Mouse (Mus musculus) cerebellum, postnatal 4 days (tissue): ENCODE results near the gene Dnajc22.

Experiments used
- DNase-seq, 2 experiments: peaks; one replicate each; pipeline ENCODE4 v3.0.0; 2022; ENCODE audit warnings: low spot score in 2 of 2, mixed read lengths in 1 of 2

Dnajc22 gene

DNA sequence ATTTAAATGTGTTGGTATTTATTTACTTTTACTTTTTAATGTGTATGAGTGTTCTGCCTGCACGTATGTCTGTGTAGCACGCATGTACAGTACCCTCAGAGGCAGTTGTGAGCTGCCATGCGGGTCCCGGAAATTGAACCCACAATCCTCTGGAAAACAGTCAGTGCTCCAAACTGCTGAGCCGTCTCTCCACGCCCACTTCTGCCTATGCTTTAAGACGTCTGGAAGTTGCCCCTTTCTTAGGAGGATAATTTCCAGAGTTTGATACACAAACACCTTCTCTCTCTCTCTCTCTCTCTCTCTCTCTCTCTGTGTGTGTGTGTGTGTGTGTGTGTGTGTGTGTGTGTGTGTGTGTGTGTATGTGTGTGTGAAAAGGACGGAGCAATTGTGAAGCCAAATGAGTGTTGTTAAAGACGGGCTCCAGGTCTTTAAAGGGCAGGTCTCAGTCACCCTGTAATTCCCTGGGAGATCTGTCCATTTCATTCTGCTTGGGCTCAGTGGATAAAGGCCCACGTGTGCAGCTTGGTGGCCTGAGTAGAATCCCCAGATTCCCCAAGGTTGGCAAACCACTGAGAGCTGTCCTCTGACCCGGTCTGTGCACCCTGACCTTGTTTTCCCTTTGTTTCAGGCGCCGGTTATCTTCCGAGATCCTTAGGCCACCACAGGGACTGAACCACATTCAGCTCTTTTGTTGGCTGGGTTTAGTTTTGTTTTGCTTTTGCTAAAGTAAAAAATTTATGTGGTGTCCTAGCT is 21.5 kb downstream of the Dnajc22 start:
- DNase-seq, result no peak

DNA sequence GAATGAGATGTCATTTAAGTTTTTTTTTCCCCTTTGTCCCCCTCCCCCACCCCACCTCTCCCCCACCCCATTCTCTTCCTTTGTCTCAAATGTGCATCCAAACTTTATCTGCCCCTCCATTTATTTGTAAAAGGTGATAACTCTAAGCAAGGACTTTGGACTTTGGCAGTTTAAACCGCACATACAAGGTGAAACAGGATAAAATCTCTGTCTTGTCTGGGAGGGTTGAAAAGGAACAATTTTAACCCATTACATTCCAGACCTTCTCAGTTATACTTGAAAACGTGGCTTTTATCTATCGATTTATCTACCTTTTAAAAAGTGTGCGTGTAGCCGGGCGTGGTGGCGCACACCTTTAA is 22.1 kb downstream of the Dnajc22 start:
- DNase-seq, result no peak

DNA sequence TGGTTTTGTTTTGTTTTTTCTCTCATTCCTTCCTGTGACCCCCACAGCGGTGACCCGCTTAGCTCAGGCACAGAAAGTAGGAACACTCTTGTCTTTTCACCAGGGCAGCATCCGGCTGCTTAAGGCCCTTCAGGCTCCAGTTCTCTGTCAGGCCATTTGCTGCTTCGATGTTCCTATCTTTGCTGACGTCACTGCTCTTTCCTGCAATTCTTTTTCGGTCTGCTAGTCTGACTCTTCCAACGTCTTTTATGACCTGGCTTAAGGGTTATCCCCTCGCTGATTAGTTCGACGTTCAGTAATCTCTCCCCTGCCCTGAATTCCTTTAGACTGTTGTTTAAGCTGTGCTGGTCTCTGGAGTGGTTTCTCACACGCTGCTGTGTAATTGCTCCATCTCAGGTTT is 23.6 kb downstream of the Dnajc22 start:
- DNase-seq, result no peak

DNA sequence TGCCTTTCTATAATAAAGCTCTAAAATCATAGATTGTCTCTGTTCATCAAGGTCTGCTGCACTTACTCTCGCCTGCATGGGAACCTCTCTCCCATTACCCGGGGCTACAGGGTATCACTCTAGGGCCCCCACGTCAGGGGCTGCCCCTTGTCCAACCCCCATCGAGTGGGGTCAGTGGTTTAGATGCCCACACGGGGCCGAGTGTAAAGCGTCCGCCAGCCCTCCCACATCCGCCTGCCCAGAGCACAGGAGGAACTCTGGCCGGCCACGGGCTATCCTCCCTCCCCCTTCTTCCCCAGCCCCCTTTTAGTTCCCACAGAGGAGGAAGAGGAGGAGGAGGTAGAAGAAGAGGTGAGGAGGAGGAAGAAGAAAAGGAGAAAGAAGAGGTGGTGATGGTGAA is 27.8 kb downstream of the Dnajc22 start:
- no peak for DNase-seq

DNA sequence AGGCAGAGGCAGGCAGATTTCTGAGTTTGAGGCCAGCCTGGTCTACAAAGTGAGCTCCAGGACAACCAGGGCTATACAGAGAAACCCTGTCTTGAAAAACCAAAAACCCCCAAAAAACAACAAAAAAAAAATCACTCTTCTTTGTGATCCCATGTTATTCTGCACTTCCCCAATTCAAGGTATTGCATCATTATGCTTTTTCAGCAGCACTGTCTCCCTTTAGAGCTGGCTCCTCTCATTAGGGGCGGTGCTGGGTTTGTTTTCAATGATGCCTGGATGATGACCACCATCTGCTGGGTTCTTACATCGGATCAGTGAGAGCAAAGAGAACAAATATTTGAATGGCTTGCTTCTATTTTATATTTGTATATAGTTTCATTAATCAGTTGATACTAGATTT is 29.7 kb downstream of the Dnajc22 start:
- no peak for DNase-seq

DNA sequence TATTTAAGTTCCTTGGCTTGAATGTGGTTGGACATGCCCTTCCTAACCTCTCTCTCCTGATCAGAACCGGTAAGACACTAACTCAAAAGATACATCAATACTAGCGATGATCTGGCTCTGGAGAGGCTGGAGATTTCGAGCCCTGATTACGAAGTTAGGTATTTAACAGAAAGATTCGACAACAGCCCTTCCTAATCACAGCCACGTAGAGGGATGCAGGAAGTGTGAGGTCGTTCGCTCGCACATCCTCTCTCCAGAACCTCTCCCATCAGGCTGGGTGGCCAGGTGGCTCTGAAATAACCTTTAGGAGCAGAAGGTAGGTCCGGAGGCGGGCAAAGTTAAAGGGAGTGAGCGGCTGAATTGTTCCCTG is 32.7 kb downstream of the Dnajc22 start, which contains the start of gene Spats2:
Gene Spats2, plus strand, starts transcription at position 206 of the 370 bp plus-strand sequence.
- no peak for DNase-seq

DNA sequence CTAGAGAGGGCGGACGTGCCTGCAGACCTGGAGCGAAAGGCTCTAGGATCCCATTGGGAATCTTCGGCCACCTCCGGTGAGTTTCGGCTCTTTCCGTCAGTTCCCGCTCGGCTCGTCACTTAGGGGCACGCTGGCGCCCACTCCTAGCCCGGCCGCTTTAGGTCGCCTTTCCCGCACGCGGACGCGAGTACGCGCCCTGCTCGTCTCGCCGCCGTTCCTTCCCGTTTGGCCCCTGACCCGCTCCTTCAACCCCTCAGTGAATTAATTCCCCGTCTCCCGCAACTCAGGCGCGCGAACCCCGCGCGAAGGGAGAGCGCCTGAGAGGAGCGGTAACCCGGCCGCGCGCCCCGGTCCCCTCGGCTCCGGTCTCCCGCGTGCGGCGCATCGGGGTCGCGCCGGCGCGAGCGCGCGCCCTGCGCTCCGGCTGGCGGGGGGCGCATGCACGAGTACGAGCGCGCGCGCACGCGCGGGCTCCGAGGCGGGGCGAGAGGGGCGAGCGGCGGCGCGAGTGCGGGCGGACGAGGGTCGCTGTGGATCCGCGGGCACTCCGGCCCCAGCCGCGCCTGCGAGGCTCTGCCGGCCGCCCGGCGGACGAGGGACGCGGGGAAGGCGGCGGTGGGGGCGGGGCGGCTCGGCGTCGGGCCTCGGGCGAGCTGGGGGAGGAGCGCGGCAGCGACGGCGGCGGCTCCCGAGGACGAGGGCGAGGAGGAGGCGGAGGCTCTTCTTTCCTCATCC is 33.3 kb downstream of the Dnajc22 start:
- peak; percentile 66 to 89 for DNase-seq

DNA sequence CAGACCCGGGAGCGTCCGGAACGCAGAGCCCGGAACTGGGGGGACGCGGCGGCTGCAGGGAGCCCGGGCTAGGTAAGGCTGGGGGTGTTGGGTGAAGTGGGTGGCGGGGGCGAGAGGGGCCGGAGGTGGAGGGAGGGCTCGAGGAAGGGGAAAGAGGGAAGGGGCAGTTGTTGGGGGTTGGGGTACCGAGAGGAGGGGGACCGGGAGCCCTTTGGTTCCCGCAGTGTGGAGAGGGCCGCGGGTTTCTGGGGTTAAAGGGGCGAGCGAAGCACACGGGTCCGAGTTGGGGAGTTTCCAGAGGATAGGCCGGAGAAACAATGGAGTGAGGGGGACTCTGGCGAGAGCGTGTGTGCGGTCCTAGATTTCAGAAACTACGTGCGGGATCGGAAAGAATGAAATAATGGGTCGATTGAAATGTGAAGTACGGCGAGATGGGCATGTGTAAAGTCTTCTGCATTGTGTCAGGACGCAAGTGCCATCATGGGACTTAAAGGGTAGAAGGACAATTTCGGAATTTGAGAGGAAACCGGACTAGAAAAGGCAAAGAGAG is 33.9 kb downstream of the Dnajc22 start:
- DNase-seq, result no peak

DNA sequence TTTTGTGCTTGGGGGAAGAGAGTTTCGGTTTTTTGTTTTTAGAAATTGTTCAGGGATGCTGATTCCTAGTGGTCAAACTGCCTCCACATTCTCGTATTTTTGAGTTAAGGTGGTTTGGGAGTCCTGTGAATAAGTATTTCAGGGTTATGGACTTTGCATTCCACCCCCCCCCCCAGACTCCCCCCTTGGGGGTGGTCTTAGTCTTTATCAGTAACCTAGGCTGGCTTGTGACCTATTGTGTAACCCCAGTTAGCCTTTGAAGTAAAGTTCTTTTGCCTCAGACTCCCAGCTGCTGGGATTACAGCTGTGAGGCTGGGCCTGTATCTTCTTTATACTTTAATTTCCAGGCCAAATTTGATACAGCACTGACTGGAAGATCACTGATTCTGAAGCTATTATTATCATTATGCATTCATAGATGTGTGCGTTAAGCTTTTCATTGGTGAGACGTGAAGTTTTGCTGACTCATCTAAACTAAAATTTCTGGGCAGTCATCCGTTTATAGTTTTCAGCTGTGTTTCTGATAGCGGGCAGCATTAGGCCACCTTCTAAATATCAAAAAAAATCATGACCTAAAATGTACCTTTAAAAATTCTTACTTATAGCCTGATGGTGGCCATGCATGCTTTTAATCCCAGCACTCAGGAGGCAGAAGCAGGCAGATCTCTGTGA is 35.0 kb downstream of the Dnajc22 start:
- DNase-seq, result no peak

DNA sequence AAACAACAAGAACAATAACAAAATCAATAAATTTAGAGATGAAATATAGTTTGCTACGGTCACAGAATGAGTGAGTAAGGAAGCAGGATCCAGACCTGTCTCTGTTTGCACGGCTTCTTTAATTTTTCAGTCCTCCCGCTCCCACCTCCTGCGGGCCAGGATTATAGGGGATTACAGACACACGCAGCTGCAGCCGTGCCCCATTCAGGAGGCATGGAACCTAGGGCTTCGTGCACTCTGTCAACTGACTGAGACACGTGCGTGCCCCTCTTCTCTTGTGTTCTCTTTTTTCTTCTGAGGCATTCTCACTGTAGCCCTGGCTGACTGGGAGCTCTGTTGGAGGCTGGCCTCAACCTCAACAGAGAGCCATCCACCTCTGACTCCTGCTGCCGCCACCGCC is 36.5 kb downstream of the Dnajc22 start:
- DNase-seq, result no peak

DNA sequence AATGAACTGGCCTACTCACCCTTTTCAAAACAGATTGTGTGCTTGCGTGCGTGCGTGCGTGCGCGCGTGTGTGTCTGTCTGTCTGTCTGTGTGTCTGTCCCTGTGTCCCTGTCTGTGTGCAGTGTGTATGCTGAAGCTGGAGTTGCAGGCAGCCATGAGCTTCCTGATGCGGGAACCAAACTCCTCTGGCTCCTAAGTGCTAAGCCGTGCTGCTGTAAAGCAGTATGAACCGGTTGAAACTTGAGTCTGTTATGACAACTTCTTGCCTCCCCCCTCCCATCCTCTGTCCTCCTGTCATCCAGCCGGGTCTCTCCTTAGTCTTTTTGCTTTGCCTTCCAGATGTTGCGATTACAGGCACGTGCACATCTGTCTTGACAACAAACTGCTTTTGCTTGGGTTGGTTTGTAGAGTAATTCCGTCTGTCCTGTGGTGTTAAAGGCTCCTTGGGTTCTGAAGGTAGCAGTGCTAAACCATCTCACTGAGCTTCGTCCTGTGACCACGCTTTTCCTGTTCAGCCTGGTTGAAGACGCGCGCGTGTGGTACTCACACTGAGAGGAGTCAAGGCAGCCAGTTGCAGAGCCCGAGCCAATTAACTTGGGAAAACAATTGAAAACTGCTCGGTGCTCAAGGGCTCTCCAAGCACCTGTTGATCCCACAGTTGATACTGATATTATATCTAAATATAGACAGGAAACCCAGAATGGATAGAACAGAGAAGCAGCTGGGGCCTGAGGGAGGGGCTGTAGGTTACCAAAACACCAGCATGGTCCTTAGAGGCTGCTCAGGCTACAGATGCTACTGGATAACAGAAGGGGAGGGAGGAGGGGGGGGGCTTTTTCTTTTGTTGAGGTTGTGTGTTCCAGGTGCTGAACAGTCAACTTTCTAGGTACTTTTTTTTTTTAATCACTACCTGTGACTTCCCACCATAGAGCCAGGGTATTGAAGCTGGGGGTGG is 37.3 kb downstream of the Dnajc22 start:
- no peak for DNase-seq

DNA sequence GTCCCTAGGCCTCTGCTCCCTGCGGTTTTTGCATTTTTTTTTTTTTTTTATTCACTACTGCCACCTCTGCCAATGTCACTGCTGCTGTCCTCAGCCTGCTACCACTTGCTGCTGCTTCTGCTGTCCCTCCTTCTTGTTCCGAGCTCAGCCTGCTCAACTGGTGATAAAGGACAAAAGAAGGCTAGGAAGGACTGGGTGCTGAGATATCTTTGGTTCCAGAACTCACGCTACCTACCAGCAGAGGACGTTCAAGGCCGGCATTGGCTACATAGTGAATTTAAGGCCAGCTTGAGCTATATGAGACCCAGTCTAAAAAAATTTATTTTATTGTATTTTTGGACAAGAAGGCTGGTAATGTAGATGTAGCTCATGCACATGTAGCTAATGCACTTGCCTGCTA is 45.4 kb downstream of the Dnajc22 start:
- no peak for DNase-seq

DNA sequence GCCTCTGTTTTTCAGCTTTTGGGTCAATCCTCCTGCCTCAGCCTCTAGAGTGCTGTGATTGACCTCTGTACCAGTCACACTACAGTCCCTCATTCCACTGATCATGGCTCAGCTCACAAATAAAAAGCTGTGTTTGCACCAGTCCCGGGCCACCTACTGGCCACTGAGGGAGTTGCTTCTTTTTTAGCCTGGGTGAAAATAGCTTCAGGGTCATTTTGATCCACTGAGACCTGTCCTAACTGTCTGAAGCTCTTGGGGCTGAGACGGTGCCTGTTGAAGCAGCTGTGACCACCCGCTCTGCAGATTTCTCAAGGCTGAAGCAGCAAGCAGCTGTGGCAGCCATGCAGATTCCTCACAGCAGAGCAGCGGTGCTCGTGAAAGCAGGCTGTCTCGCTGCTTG is 46.7 kb downstream of the Dnajc22 start:
- DNase-seq, result peak in 1 of 2 experiments; percentile 46

DNA sequence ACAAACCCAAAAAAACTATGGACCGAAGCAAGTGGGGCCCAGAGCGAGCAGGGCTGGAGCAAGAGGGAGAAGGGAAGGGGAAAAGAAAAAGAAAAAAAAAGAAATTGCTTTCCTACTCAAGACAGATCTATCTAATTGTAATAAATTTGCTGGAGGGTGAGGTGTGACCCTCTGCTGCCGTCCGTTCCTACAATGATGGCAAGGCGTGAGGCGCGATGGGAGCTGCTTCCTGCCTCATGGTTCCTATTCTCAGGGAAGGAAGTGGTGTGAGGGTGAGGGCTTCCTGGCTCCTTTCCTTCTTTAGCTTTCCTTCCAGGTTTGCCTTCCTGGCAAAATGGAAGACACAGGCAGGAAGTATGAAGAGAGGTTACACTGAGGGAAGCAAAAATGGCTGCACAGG is 57.5 kb downstream of the Dnajc22 start:
- no peak for DNase-seq

DNA sequence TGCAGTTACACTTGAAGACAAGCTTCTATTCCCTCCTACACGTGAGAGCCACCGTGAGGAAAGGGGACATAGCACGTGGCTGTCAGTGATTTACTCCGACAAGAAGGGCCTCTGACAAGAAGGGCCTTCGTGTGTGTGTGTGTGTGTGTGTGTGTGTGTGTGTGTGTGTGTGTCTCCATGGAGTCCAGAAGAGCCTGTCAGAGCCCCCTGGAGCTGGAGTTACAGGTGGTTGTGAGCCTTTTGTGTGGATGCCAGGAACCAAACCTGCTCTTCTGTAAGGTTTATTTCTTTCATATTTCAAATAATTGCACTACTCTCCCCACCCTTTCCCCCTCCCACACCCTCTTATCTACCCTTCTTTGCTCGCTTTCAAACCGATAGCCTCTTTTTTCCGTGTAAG is 58.4 kb downstream of the Dnajc22 start:
- DNase-seq, result no peak

DNA sequence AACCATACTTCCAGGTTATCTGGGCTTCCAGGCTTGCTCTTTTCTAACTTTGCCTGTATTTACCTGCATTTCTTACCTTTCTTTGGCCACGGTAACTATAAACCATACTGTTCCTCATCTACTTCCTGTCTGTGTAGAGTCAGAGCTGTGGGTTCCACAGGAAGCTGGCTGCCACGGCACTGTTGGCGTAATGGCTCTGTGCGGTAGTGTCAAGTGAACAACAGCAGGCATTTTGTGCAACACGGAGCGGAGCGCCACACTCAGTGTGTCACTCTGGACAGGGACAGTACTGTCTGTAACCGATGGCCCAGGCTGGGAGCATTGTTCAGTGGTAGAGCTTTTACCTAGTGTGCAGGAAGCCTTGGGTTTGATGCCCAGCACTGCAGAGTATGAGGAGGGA is 60.5 kb downstream of the Dnajc22 start:
- DNase-seq, result no peak
